Mouse (Mus musculus): ENCODE results near the gene Inka2.

- no peak for TF ChIP-seq CTCF (IDR thresholded peaks at IDR 0.05; ENCODE audit: control insufficient read depth, insufficient read depth, insufficient replicate concordance, low read depth, low read length)
- no peak for TF ChIP-seq POLR2A (IDR thresholded peaks at IDR 0.05; ENCODE audit: control insufficient read depth, low read depth, low read length)
Observed at GRCm38 (mm10) chr3:105660530-105660929, 43.9 kb upstream of the Inka2 start.

All from testis, adult 2 months (tissue).